Mouse (Mus musculus): Measurements from ENCODE around the gene Klrg2. TPM values are rescaled to one million over a fixed set of nuclear protein-coding genes. Genes with fewer than 3 reads are reported as not detected.
"Not testable (repeated sequence)": the region's sequence is repeated elsewhere in the genome, so short reads cannot be mapped to it uniquely, and the experiment has no call there.

Gene Klrg2
- 0.18 and 0.28 TPM in 2 replicates for polyA plus RNA-seq (2016; fragmentation: Nextera tagmentation; extraction: Ambion mirVana)

- Histone ChIP-seq H3K9me3 (replicated peaks) (no peaks in the 10 kb centered on the region), H3K9ac (peak within 1 kb of the TSS; percentile 65), H3K27ac (no peak within 1 kb of the TSS), H3K4me1 (peaks cover 22% of the 10 kb centered on the region), H3K4me3 (peak within 1 kb of the TSS; percentile 57), H3K4me2 (replicated peaks) (peak within 1 kb of the TSS; percentile 99), H3K36me3 (no peaks in the 10 kb centered on the region), H3K27me3 (peaks cover 75% of the 10 kb centered on the region)
- 2% methylated on average over 49 of the region's 60 CpGs for WGBS
- ATAC-seq (ENCODE audit: low FRiP score), result peak; percentile 79
Observed at GRCm38 (mm10) chr6:38636852-38637618, at the start of gene Klrg2. Klrg2 (minus strand) TSS chr6:38637242.

- Histone ChIP-seq H3K9me3 (replicated peaks) (no peaks in the 10 kb centered on the region), H3K4me2 (replicated peaks) (no peak overlapping the region), H3K9ac (no peak overlapping the region), H3K4me1 (no peaks in the 10 kb centered on the region), H3K27me3 (no peaks in the 10 kb centered on the region), H3K4me3 (no peak overlapping the region), H3K36me3 (peaks cover 12% of the 10 kb centered on the region), H3K27ac (no peak overlapping the region)
- 63% methylated on average over 2 of the region's 2 CpGs for WGBS
- no peak for ATAC-seq (ENCODE audit: low FRiP score)
Observed at GRCm38 (mm10) chr6:38682532-38682931, 45.5 kb upstream of the Klrg2 start.

DNA sequence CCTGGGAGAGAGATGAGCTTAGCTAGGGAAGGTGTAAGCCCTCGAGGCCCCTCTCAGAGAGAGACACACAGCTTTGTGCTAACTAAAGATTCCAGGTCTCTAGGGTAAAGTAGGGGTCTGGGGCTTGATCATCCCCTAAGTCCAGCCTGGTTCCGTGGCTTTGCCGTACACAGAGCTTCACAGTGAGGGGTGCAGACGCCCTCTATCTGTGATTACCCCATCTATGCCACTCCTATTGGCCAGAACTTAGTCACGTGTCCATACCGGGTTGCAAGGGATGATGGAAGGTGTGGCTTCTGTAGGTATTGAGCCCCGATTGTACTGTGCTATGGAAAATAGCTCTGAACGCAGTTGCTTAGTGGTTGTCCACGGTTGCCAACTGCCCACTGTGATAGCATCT lies 40.6 kb upstream of the Klrg2 start:
- Histone ChIP-seq H3K9ac (no peak overlapping the region), H3K27me3 (no peaks in the 10 kb centered on the region), H3K4me2 (replicated peaks) (no peak overlapping the region), H3K36me3 (no peaks in the 10 kb centered on the region), H3K27ac (no peak overlapping the region), H3K4me1 (no peaks in the 10 kb centered on the region), H3K4me3 (no peak overlapping the region), H3K9me3 (replicated peaks) (no peaks in the 10 kb centered on the region)
- no peak for ATAC-seq (ENCODE audit: low FRiP score)
- whole genome bisulfite sequencing, result 81% methylated on average over 9 of the region's 9 CpGs

DNA sequence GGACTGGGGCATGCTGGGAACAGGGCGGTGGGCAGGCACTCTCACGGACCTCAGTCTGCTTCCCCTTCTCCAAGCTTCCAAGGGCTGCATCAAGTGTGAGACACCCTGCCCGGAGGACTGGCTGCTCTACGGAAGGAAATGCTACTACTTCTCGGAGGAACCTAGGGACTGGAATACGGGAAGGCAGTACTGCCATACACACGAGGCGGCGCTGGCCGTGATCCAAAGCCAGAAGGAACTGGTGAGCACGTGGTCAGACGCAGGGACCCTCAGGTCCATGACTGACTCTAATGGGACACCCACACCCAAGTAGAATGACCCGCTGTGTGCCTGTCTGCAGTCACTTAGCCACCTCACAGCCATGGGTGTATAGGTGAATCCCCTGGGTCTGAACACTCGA lies 39.7 kb upstream of the Klrg2 start:
- Histone ChIP-seq H3K36me3 (no peaks in the 10 kb centered on the region), H3K4me1 (no peaks in the 10 kb centered on the region), H3K9ac (no peak overlapping the region), H3K27ac (no peak overlapping the region), H3K4me3 (no peak overlapping the region), H3K9me3 (replicated peaks) (no peaks in the 10 kb centered on the region), H3K27me3 (no peaks in the 10 kb centered on the region), H3K4me2 (replicated peaks) (no peak overlapping the region)
- ATAC-seq (ENCODE audit: low FRiP score), result 0 out of 2 replicates have a peak, but pooled peaks have one; percentile 46
- 83% methylated on average over 14 of the region's 14 CpGs for WGBS

DNA sequence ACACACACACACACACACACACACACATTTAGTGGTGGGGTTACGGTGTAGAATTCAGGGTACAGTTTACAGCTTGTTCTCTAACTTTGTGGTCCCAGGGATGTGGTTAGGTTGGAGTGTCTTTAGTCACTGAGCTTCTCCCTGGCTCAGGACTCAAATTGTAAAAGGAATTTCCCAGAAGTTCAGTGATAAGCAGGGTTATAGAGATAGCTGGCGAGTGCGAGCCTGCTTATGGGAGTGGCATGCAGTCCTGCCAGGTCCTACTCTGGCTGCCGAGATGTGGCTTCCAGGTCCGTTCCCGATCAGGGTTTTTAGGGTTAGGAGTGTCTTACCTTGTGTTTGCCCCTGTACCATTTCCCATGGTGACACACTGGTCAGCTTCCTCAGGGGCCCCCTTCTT lies 39.2 kb upstream of the Klrg2 start:
- 88% methylated on average over 6 of the region's 6 CpGs for WGBS
- no peak for ATAC-seq (ENCODE audit: low FRiP score)
- H3K9ac ChIP-seq, result no peak overlapping the region

GRCm38 (mm10) chr6:38672011-38672410 lies 35.0 kb upstream of the Klrg2 start:
- no peak overlapping the region for H3K9ac ChIP-seq
- H3K27me3 ChIP-seq, result no peaks in the 10 kb centered on the region
- H3K27ac ChIP-seq, result no peak overlapping the region
- no peaks in the 10 kb centered on the region for H3K36me3 ChIP-seq
- no peak overlapping the region for H3K4me3 ChIP-seq
- 88% methylated on average over 3 of the region's 3 CpGs for WGBS
- no peaks in the 10 kb centered on the region for H3K4me1 ChIP-seq
- no peak overlapping the region for H3K4me2 ChIP-seq (replicated peaks)
- no peaks in the 10 kb centered on the region for H3K9me3 ChIP-seq (replicated peaks)
- ATAC-seq (ENCODE audit: low FRiP score), result no peak

More for the DNA sequence above, 39.2 kb upstream of the Klrg2 start:
- no peak overlapping the region for H3K4me2 ChIP-seq (replicated peaks)
- H3K9me3 ChIP-seq (replicated peaks), result no peaks in the 10 kb centered on the region
- H3K27me3 ChIP-seq, result no peaks in the 10 kb centered on the region
- H3K4me1 ChIP-seq, result no peaks in the 10 kb centered on the region
- H3K36me3 ChIP-seq, result no peaks in the 10 kb centered on the region
- no peak overlapping the region for H3K27ac ChIP-seq
- H3K4me3 ChIP-seq, result no peak overlapping the region

DNA sequence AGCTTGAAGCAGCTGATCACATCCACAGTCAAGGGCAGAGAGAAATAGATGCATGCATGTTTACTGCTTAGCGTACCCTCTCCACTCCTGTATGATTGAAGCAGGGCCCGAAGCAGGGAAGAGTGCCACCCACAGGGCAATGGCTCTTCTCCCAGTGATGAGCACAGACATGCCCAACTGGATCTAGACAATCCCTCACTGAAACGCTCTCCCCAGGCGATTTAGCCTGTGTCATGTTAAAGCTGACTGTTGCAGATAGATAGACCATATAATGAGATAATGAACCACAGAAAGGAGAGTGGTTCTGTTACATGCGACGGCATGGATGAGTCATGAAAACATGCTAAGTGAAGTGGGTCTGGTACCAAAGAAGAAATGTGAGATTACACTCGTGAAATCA lies 34.2 kb upstream of the Klrg2 start:
- no peak overlapping the region for H3K4me2 ChIP-seq (replicated peaks)
- H3K27me3 ChIP-seq, result no peaks in the 10 kb centered on the region
- H3K9me3 ChIP-seq (replicated peaks), result no peaks in the 10 kb centered on the region
- H3K4me1 ChIP-seq, result no peaks in the 10 kb centered on the region
- no peak overlapping the region for H3K27ac ChIP-seq
- no peaks in the 10 kb centered on the region for H3K36me3 ChIP-seq
- H3K9ac ChIP-seq, result no peak overlapping the region
- no peak for ATAC-seq (ENCODE audit: low FRiP score)
- H3K4me3 ChIP-seq, result no peak overlapping the region
- WGBS, result 81% methylated on average over 7 of the region's 7 CpGs

DNA sequence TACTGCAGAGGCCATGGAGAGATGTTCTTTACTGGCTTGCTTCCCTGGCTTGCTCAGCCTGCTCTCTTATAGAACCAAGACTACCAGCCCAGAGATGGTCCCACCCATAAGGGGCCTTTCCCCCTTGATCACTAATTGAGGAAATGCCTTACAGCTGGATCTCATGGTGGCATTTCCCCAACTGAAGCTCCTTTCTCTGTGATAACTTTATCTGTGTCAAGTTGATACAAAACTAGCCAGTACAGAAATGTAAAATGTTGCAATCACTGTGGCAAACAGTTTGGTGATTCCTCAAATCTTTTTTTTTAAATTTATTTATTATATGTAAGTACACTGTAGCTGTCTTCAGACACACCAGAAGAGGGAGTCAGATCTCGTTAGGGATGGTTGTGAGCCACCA lies 33.4 kb upstream of the Klrg2 start:
- H3K27ac ChIP-seq; ATAC-seq (ENCODE audit: low FRiP score); H3K9ac ChIP-seq; H3K36me3 ChIP-seq; H3K4me3 ChIP-seq; H3K4me2 ChIP-seq (replicated peaks); H3K27me3 ChIP-seq; H3K4me1 ChIP-seq; H3K9me3 ChIP-seq (replicated peaks): not testable (repeated sequence)
- 89% methylated on average over 1 of the region's 1 CpGs for WGBS

DNA sequence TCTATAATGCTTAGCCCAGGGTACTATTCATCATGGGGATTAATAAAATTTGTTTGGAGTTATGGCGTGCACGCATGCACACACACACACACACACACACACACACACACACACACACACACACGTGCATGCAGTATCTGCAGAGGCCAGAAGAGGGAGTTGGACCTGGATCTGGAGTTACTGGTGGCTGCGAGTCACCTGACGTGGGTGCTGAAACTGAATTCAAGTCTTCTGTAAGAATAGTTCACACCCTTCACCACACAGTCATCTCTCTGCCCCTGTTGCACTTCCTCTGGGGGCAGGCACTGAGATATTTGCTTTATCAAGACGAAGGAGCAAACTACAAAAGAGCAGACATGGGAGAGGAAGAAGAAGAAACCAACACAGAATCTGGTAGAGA lies 32.5 kb upstream of the Klrg2 start:
- no peaks in the 10 kb centered on the region for H3K36me3 ChIP-seq
- H3K9me3 ChIP-seq (replicated peaks), result no peaks in the 10 kb centered on the region
- H3K4me1 ChIP-seq, result no peaks in the 10 kb centered on the region
- H3K27ac ChIP-seq, result no peak overlapping the region
- WGBS, result 63% methylated on average over 6 of the region's 6 CpGs
- no peak overlapping the region for H3K9ac ChIP-seq
- H3K4me2 ChIP-seq (replicated peaks), result no peak overlapping the region
- H3K27me3 ChIP-seq, result peaks cover 6% of the 10 kb centered on the region
- ATAC-seq (ENCODE audit: low FRiP score), result no peak
- no peak overlapping the region for H3K4me3 ChIP-seq

- ATAC-seq (ENCODE audit: low FRiP score), result peak; percentile 83
Observed at GRCm38 (mm10) chr6:38662714-38663615, 25.9 kb upstream of the Klrg2 start, which contains the start of gene Clec2l. Clec2l (plus strand) TSS chr6:38663069.

GRCm38 (mm10) chr6:38661626-38662025 lies 24.6 kb upstream of the Klrg2 start:
- no peak overlapping the region for H3K9ac ChIP-seq
- no peak overlapping the region for H3K4me2 ChIP-seq (replicated peaks)
- ATAC-seq (ENCODE audit: low FRiP score), result no peak
- H3K36me3 ChIP-seq, result no peaks in the 10 kb centered on the region
- no peak overlapping the region for H3K27ac ChIP-seq
- no peaks in the 10 kb centered on the region for H3K9me3 ChIP-seq (replicated peaks)
- peaks cover 44% of the 10 kb centered on the region for H3K27me3 ChIP-seq
- peaks cover 6% of the 10 kb centered on the region; the same call in 1 of the 2 replicates for H3K4me1 ChIP-seq
- WGBS, result 7% methylated on average over 4 of the region's 4 CpGs
- no peak overlapping the region for H3K4me3 ChIP-seq

More at GRCm38 (mm10) chr6:38662714-38663615, 25.9 kb upstream of the Klrg2 start, which contains the start of gene Clec2l:
- Histone ChIP-seq H3K36me3 (no peaks in the 10 kb centered on the region), H3K27me3 (peaks cover 44% of the 10 kb centered on the region), H3K9ac (peak within 1 kb of the TSS; percentile 68), H3K27ac (peak within 1 kb of the TSS; percentile 49; the same call in 1 of the 2 replicates), H3K4me3 (peak within 1 kb of the TSS; percentile 64), H3K4me1 (peaks cover 6% of the 10 kb centered on the region; the same call in 1 of the 2 replicates), H3K9me3 (replicated peaks) (no peaks in the 10 kb centered on the region), H3K4me2 (replicated peaks) (peak within 1 kb of the TSS; percentile 87)
- under 1% methylated on average over 74 of the region's 84 CpGs for WGBS

- no peak; the same call in 1 of the 2 replicates for ATAC-seq (ENCODE audit: low FRiP score)
- H3K4me2 ChIP-seq (replicated peaks), result no peak overlapping the region
- H3K27ac ChIP-seq, result no peak overlapping the region
- no peaks in the 10 kb centered on the region for H3K9me3 ChIP-seq (replicated peaks)
- H3K36me3 ChIP-seq, result no peaks in the 10 kb centered on the region
- no peak overlapping the region for H3K9ac ChIP-seq
- H3K27me3 ChIP-seq, result 0 out of 2 replicates have a peak, but pooled peaks cover 3% of the 10 kb centered on the region
- no peak overlapping the region for H3K4me3 ChIP-seq
- WGBS, result 43% methylated on average over 14 of the region's 14 CpGs
- H3K4me1 ChIP-seq, result no peaks in the 10 kb centered on the region
Observed at GRCm38 (mm10) chr6:38650263-38650937, 13.4 kb upstream of the Klrg2 start.
